Mouse (Mus musculus) lung, postnatal 0 days (tissue): ENCODE results near the gene Il17a.

Source experiments
- CTCF ChIP-seq: IDR thresholded peaks from 2 replicates; pipeline ENCODE4 v1.5.1; 2016; ENCODE audit warnings: antibody characterized with exemption, mild to moderate bottlenecking
- EP300 ChIP-seq: IDR thresholded peaks from 2 replicates; pipeline ENCODE4 v1.6.1; 2016; ENCODE audit warnings: antibody characterized with exemption, mild to moderate bottlenecking, control low read depth

GRCm38 (mm10) chr1:20740496-20740998, 9.8 kb downstream of the Il17a start:
- no peak for TF ChIP-seq EP300
- TF ChIP-seq CTCF = no peak
